Mouse (Mus musculus) lung, postnatal 25 days (tissue): ENCODE measurements around the gene Serpinb6b.
A peak's percentile ranks its signal among the peaks of the same experiment; 100 is the strongest.
"Not testable (repeated sequence)": the region's sequence is repeated elsewhere in the genome, so short reads cannot be mapped to it uniquely, and the experiment has no call there.

Experiments used
- DNase-seq: peaks from one replicate; pipeline ENCODE4 v3.0.0; 2022; ENCODE audit warnings: low spot score

The Serpinb6b gene

DNA sequence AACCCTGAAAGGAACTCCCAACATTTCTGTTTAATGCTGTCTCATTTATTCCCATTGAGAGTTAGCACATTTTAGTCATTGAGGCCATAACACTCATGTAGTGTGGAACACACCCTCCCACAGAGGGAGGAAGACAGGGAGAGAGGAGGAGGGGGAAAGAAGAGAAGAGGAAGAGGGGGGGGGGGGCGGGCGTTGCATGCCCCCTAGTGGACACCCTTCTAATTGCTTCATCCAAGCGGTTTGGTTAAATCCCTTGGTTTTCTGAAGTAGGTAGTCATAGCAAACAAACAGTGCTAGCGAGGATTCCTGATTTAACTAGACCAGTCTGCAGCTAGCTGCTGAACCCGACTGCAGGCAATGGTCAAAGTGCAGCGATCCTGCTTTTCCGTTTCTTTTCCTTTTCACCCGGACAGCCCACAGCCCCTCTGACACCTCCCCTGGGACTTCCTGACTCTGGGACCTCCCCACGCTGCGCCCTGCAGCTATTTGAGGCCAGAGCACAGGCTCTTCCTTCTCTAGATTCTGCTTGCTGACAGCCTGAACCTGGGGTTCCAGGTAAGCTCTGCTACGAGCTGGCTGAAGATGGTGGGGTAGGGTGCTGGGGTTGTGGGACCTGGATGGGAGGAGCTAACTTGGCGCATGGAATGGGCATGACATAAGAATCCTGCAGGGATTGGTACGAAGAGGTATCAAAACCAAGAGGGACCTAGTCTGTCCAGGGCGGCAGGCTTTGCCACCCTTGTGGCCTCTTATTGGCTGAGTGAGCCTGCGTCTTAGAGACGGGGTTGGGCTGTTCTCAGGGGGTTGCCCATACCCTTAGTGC lies at the start of gene Serpinb6b:
TSS of gene Serpinb6b (plus strand) at position 221 of the 823 bp plus-strand sequence.
- peak; percentile 75 for DNase-seq

DNA sequence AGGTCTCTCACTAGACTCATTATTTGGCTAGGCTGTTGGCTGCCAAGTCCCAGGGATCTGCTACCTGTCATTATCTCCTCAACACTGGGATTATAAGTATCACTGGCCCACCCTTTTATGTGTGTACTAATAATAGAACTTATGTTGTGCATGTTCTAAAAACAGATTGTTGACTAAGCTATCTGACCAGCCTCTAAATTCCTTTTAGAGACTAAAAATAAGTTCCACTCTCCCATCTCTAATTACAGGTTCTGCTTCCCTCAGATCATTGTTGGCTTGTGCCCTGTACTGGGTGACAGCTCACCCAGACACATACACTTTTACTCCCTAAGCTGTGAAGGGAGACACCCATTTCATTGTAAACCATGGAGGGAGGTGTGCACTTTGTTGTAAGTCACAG lies 42.4 kb upstream of the Serpinb6b start:
- no peak for DNase-seq

DNA sequence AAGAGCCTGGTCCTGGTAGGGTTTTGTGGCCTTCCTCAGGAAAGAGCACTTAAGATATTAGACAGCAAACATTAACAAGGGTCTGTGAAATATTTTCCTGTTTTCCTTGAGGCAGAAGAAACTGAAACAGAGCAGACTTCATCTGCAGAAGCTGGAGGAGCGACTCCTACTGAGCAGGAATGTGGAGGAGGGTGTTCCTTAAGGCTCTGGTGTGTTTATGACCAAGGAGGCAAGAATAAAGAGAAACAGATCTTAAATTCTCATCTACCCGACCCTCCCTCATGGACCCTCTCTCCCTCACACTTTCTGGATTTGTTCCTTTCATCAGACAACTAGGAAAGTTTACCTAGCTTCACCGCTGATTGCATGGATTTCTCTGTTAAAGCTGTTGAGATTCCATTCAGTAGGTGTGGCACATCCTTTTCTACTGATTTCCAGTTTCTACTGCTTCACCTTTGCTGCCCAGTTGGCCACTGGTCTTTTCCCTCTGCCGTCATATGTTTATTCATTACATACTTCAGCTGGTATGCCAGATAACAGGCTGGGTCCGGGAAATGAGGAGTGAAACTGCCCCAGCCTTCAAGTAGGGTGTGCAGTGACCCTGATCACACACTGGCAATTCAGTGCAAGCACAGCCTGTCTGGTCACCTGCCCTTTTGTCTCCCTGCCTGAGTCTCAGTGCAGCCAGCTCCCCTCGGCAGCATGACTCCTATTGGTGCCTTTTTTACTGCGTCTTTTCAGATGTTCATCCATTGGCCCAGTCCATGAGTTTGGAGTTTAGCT lies 40.2 kb upstream of the Serpinb6b start:
- peak; percentile 90 for DNase-seq

DNA sequence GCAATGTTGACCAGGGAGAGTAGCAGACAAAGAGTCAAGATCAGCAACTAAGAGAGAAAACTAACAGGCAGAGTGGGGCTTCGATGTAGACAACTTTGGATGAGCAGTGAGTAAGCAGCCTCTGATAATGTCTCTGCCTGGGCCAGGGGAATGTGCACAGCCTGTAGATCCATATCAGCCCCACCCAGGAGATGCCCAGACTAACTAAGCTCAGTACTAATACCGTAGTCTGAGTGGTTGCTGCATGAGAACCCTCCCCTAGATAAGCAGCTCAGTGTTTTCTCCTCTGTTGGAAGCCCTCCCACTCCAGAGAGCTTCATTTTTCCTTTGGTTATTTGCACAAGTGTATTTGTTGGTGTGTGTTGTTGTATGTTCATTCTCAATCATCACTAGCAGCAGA lies 38.3 kb upstream of the Serpinb6b start:
- DNase-seq, result no peak

DNA sequence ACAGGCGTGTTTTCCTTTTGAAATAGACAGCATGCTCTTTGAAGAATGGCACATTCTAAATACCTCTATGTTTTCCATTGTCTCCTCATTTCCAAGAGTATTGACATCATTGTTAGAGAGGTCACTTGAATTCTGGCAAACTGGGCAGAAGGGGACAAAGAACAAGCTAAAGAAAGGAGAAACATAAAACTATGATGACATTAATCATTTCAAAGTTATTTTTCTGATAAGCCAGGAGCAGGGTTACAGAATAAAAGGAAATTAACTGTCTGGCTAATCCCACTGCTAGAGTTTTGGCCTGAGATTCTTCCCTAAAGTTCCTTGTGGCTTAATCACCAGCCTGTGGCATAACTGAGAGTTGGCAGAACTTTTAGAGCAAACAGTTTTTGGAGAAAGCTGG lies 37.8 kb upstream of the Serpinb6b start:
- DNase-seq, result no peak

DNA sequence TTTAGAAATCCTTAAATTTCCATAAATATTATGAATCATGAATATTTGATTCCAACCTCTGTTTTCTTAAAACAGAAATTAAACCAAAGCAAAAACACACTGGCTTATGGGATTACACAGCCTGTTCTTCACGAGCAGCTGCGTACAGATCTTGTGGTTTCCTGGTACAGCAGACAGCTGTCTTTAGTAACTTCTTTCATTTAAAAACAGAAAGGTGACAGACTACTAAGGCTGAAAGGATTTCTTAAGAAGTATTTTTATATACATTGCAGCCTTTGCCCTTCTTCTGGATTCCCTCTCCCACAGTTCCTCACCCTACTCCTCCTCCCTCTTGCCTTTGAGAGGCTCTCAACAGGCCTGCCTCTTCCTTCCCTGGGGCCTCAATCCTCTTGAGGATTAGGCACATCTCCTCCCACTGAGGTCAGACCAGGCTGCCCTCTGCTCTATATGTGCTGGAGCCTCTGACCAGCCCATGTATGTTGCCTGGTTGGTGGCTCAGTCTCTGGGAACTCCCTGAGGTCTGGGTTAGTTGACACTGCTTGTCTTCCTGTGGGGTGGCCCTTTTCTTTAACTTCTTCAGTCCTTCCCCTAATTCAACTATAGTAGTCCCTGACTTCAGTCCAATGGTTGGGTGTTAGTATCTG lies 35.8 kb upstream of the Serpinb6b start:
- peak; percentile 53 for DNase-seq

DNA sequence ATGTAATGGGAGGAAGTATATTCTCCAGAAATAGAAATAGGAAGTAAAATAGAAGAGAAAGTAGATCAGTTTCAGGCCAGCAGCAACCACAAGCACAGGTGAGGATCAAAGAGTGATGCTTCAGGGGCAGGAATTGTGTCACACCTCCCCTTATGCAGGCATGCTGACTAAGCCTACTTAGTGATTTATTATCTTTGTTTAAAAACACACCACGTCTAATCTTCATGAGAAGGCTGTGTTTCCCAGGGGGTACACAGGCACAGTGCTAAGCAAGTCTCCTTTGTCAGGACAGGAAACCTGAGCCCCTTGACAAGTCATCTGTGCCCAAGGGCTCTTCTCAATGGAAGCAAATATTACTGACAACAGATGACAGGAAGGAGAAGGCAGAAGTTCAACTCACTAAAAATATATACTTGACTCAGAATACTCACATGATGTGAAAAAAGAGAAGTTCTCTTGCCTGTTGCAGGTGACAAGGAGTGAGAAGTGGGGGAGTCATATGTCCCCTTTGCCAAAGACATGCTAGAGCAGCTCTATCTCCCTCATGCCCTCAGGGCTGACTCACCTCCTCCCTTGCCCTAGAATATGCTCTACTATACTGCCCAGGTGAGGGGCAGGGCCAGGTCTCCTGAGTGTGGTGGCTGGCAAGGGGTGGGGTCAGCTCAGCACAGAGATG lies 30.2 kb upstream of the Serpinb6b start:
- DNase-seq, result peak; percentile 31

DNA sequence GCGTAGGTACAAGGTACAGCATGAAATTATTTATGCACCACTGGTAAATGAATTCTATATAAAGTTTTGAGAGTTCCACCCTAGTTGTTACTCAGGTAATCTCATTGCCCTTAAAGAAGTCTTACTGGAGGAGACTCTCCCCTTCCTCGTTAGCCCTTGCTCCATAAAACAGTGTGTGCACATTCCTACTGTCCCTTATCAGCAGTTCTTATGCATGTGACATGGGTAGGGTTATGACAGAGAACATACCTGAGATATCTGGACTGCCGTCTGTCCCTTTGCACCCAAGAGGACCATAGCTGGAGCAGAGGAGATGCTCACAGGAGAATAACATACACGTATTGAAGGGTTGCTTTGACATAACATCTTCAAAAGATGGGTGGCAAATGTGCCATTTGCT lies 26.7 kb upstream of the Serpinb6b start:
- DNase-seq, result peak; percentile 17

DNA sequence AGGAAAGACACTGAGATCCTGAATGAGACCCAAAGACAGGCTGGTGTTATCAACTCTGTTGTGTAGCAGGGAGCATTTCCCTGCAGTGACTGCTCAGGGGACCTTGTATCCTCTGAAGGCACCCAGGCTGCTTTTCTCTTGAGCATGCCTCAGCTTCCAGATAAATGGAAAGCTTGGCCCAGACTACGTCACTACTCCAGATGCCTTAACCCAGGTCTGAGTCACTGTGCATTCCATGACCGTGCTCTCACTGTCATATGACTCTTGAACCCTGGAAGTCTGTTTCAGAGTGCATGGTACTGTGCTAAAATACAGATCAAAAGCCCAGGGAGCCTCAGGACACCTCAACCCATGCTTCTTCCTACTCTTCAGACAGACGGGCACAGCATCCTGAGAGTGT lies 25.8 kb upstream of the Serpinb6b start:
- DNase-seq, result peak; percentile 54

DNA sequence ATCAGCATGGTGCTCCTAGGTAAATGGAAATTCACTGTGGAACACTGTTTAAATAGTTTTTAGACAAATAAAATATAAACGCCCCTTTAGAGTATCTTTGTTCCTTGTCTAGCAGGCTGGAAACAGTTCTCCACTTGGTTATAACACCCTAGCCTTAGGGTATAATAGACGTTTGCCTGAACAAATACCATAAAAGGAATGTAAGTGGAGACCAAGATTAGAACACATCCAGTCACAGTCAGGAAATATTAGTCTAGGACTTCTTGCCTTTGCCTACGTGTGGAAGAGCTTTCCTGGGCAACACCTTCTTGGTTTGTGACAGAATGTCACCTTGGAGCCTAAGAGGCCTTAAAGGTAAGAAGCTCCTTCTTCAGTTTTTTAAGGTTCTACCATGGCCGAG lies 8.5 kb upstream of the Serpinb6b start:
- DNase-seq, result no peak

DNA sequence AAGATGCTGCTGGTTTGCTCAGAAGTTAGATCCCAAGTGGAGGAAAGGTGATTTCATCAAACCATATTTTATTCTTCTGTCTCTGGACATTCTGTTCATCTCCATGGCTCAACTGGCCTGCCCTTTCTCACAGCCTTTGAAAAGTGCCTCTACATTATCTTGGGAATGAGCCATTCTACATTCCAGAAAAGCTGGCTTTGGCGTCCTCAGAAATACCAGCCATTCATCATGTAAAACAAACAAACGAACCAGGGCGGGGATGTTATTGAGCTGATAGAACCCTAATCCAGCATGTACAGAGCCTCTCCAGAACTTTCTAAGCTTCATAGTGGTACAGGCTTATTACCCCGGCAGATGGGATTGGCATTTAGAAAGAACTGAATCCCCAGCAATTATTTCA lies 7.1 kb upstream of the Serpinb6b start:
- peak; percentile 55 for DNase-seq

DNA sequence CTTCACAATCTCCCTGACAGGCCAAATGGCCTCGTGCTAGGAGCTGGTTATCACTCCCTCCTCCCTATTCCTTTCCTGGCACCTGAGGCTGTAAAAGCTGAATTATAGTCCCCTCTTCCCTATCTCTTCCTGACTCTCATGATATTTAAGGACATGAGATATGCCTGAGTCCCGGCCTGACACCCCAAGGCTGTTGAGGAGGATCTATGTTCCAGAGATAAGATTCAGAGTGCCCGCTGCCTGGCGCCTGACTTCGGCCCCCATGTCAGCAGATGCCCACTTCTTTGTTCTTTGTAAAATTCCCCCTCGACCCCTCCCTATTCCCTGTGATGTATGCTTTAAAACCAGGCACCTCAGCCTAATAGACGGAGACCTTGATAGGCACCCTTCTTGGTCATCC lies 6.5 kb upstream of the Serpinb6b start:
- DNase-seq, result not testable (repeated sequence)

DNA sequence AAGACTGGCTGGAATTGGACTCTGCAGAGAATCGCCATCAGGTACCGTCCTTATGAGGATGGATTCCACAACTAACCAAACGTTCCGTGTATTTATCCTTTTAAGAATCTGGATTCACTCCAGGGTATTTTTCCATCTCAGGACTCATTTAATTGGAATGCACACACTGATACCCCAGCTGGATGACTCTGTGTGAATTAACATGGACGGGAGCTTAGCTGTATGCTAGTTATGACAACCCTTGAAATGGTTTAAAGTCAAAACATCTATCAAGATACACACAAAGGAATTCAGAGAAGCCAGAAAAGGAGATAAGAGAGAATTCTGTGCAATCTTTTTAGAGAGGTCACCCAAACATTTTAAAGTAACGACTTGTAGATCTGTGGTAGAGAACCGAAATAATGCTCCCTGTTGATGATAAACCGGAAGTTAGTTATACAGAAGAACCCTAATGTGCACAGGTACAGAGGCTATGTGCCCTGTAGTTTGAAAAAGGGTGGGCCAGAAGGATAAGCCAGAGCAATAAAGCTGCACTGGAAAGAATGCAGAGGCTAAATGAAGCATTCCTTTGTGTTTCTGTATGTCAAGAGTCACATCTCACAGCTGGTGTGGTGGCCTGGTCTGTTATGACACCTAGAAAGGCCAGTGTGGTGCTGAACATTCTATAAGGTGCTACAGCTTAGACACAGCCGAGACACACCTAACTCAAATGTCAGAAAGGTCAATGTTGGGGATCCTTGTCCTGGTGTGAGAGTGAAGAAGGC lies 837 bp upstream of the Serpinb6b start:
- no peak for DNase-seq

DNA sequence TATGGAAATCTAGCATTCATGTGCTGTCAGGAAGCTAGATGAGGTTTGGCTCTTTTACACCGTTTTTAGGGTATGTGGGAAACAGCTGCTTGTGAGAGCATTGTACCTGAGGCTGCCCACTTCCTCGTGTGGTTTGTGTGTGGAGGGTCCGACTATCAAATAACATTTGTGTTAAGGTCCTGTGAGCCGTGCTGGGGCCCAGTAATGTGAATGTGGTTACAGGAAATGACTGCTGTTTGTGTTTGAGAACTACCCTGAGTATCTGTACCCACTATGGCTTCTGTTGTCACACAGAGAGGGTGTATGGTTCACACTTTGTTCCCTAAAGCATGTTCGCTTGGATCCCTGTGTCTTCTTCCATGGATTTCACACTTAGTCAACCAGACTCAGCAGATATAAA lies 1.1 kb downstream of the Serpinb6b start:
- DNase-seq, result no peak

DNA sequence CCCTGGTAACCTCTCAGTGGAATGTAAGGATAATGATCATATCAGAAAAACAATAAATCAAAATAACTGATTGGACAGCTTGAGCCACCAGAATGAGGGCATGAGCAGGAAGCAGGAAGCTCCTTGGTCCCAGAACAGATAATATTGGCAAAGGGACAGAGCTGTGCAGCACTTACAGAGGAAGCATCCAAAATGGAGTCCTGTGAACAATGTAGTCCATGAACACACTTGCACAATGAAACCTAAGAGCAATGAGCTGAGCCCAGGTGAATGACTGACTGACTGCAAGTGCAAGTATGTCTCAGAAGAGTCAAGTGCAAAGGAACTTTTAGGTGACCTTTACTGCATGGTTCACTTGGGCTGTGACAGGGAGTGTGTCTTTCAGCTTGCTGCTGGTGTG lies 2.2 kb downstream of the Serpinb6b start:
- no peak for DNase-seq

DNA sequence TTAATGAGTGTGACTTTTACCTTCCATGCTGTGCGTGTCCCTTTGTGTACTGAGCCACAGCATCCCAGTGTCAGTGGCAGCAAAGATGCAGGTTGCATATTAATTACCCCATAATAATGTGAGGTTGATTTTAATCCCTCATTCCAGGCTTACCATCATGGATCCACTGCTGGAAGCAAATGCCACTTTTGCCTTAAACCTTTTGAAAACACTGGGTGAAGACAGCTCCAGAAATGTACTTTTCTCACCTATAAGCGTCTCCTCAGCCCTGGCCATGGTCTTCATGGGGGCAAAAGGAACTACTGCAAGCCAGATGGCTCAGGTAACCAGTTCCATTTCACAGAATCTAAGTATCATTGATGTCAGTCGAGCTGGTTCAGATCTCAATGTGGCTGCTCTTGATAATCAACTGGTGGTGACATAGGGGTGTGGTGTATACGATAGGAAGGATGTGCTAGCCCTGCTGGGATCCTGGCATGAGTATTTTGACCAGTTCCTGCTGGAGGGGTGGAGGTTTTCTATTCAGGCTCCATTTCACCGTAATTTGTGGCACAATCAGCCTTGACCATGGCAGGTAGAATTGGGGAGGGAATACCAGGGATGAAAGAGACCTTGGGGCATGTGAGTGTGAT lies 3.5 kb downstream of the Serpinb6b start:
- DNase-seq, result no peak

DNA sequence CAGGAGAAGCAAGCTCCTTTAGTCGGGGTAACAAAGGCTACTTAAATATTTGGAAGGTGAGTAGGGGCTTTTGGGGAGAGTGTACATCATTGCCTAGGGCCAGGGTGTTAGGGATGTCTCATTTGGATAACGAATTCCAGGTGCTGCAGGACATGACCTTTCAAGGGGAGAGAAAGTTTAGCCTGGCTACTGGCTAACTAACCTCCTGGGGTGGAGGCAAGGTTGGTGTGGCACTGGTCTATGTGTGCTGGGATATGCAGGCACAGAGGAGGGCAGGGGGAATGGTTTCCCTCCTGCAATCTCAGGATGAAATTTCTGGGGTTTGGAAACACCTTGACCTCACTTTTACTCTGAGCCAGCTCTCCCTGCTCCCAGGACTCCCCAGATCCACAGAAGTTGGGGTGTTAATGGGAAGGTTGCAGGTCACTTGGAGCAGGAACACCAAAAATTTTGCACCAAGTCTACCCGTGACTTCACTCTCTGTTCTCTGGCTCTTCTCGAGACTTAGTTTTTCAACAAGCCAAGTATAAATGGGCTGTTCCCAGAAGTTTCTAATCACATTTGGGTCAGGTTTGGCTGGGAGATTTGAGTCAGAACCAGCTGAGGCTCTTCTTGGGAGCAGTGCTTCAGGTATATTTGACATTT lies 4.1 kb downstream of the Serpinb6b start:
- no peak for DNase-seq

DNA sequence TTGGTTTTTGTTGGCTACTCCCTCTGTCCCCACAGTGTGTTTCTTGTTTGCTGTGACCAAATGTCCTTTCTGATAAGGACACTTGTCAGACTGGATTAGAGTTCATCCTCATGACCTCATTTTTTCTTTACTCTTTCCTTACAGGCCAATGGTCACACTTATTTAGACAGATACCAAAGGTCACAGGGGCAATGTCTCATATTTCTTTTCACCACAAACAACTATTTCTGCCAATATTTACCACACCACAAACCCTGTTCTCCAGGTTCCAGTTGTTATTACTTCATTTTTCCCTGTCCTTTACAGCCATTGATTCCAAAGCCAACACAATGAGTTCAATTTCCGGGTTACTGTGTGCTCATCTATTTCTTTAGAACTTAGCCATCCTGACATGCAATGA lies 4.6 kb downstream of the Serpinb6b start:
- no peak for DNase-seq

DNA sequence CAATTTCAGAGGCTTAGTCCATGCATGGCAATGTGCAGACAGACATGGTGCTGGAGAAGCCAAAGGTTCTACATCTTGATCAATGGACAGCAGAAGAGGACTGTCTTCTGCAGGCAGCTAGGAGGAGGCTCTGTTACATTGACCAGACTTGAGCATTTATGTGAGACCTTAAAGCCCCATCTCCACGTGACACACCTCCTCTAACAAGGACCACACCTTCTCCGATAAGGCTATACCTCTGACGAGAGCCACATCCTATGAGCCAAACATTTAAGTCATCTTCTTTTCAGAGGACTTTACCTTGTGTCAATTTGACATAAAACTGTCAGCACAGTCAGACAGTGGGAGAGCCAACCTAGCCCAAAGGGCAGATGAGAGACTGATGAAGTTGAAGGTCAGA lies 5.8 kb downstream of the Serpinb6b start:
- no peak for DNase-seq

DNA sequence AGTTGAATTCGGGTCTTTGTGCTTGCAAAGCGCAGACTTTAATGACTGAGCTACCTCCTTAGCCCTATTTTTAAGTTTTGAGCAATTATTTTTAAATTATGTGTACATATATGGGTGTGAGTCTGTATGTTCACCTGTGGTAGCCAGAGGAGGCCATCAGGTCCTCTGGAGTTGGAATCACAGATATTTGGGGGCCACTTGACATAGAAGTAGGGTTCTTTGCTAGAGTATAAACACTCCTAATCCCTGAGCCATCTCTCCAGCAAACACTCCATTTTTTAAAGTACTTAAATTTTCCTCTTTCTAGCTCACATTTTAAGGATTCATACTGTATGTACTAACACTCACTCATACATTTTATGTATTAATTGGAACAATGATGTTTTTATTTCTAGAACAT lies 9.3 kb downstream of the Serpinb6b start:
- DNase-seq, result peak; percentile 42
